Mouse (Mus musculus): ENCODE measurements around the gene Tmed1.
A peak's percentile ranks its signal among the peaks of the same experiment; 100 is the strongest.
"Not testable (repeated sequence)": the region's sequence is repeated elsewhere in the genome, so short reads cannot be mapped to it uniquely, and the experiment has no call there.

The Tmed1 gene

GRCm38 (mm10) chr9:21509772-21510688 lies at the start of gene Tmed1:
Gene Tmed1, minus strand, starts transcription at chr9:21510252.
- DNase-seq (ENCODE audit: low spot score in 2 of 2), result peak; percentile 71 to 75

GRCm38 (mm10) chr9:21559151-21559550 lies 49.1 kb upstream of the Tmed1 start:
- no peak for DNase-seq (ENCODE audit: low spot score in 2 of 2)

DNA sequence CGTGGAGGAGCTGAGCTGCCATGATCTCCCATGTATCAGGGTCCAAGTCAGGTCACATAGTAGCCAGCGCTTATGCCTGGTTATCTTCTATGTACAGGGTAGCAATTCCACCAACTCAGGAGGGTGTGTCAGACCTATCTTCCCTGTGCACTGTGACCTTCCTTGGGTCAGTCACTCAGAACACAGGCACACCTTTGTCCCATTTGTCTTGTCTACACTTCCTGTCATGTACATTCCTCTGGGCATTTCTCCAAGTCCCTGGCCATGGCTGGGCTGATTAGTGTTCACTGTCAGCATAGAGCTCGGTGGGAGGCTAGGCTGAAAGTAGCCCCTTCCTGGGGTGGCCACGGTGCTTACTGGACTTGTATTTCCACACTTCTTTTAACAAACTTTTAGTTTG lies 48.3 kb upstream of the Tmed1 start:
- no peak for DNase-seq (ENCODE audit: low spot score in 2 of 2)

DNA sequence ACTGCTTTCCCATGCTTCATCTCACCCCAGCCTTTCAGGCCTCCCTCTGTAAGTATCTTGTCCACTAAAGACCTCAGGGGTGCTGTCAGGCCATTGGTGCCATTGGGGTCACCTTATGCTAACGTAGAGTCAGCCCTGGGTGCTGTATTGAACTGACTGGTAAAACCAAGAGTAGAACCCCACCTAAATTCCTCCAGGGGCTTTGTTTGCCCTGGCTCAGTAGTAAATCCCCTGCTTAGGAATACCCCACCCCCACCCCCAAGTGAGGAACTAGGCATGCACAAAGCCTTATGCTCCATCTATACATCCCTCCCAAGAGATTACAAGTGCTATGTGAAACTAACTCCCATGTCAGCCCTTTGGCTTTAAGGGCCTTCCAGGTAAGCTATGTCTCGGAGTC lies 47.5 kb upstream of the Tmed1 start:
- DNase-seq (ENCODE audit: low spot score in 2 of 2), result no peak

DNA sequence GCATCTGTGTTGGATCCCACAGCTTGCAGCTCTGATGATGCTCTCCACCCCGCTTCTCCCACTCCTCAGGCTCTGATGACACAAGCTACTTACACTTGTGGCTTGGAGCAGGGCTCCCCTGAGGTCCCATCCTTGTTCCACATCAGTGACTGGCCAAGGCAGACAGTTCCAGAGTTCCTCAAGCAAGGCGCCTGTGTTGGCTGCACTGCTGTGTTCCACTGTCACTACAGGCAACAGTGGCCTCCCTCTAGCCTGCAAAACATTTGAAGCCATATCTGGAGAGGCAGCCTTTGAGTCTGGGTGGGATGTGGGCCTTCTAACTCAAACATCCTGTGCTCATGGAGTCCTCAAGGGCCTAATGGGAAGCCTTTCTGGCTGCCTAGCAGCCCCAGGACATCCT lies 46.9 kb upstream of the Tmed1 start:
- DNase-seq (ENCODE audit: low spot score in 2 of 2), result no peak

GRCm38 (mm10) chr9:21555198-21555742 lies 45.2 kb upstream of the Tmed1 start:
- no peak for DNase-seq (ENCODE audit: low spot score in 2 of 2)

- DNase-seq (ENCODE audit: low spot score in 2 of 2), result no peak
Measured at GRCm38 (mm10) chr9:21553607-21554273, 43.7 kb upstream of the Tmed1 start.

DNA sequence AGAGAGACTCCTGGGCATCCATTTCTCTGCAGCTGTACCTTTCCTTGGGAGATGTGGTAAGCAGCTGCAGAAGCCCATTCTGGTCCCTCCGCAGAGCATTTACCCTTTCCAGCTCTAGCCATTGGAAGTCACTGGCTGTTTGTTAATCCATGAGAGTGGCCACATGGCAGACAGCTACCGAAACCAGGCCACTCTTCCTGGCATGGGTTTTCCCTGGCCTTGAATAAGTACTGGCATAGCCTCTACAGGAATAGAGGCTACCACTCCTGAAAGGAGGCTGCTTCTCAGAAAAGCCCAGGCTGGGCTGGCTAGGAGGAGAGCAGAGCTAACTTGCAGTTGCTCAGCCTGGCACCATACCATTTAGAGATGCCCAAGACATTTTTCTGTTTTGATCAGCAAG lies 41.0 kb upstream of the Tmed1 start:
- DNase-seq (ENCODE audit: low spot score in 2 of 2), result no peak

DNA sequence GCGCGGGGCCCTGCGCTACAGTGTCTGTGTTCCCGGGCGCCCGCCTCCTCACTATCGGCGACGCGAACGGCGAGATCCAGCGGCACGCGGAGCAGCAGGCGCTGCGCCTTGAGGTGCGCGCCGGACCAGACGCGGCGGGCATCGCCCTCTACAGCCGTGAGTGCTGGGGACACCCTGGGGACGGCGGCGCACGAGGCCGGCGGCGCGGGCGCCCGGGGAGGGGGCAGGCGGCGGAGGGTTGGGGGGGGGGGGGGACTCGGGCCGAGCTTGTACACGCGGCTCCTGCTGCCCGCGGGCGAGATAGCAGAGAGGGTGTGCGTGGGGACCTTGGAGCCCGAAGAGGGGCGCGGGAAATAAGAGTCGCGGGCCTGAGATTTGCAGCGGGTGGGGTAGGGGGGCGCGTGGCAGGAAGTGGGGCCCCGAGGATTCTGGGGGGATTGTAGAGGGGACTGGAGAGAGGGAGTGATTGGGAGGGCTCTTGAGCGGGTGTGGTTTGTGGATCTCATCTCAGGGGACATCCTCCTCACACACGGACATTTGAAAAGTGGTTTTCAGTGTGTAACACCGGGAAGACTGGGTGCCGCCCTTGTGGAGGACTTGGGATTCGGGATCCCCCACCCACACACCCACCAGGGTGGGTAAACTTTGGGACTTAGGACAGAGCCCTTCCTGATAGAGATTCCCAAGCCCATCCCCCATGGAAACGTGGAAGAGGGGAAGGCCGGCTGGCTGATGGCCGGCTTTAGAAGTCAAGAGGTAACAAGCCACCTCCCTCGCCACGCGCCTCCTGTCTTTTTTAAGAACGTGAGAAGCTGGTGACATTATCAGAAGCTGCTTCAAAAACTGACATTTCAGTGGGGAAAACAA lies 37.3 kb upstream of the Tmed1 start:
- DNase-seq (ENCODE audit: low spot score in 2 of 2), result peak; percentile 47 to 51

GRCm38 (mm10) chr9:21546789-21547074 lies 36.7 kb upstream of the Tmed1 start, which contains the start of gene Carm1:
Gene Carm1, plus strand, starts transcription at chr9:21546894.
- peak; percentile 61 to 65 for DNase-seq (ENCODE audit: low spot score in 2 of 2)

DNA sequence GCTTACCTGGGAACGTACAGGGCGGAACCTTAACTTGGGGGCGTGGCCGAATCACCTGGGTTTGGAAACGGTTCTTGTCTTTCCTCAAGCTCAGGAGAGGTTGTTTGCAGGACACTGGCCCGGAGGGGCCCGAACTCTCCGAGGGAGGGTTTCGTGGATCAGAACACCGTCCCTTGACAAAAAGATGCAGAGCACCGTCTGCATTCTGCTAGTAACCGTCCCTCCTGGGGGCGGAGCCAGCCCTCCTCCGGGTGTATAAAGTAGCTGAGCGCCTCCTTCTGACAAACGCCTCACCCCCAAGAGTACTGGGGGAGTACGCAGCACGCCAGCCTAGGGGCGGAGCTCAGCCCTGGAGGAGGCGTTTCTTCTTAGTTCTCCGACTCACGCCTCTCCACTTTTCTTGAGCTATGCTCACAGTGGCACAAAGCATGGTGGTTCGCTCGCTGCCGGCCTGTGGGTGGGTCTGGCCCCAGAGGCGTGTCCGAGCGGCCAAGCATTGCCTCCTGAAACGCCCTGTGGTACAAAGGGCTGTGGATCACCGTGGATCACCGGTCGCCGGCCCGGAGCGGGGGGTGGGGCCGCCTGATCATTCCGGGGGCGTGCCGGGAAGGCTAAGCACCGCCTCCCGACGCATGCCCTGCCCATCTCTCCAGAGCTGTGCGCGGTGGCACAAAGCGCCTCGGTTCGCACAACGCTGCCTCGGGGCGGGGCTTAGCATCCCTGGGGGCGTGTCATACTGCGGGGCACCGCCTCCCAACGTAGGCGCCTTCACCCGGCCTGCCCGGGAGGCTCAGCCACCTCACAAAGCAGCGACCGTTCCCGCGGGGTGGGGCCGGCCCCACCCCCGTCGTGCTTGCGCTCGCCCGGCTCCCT lies 36.1 kb upstream of the Tmed1 start:
- DNase-seq (ENCODE audit: low spot score in 2 of 2), result peak; percentile 99 to 100

- DNase-seq (ENCODE audit: low spot score in 2 of 2), result no peak
Measured at GRCm38 (mm10) chr9:21545351-21545915, 35.4 kb upstream of the Tmed1 start.

GRCm38 (mm10) chr9:21542001-21542400 lies 31.9 kb upstream of the Tmed1 start:
- not testable (repeated sequence) for DNase-seq (ENCODE audit: low spot score in 2 of 2)

DNA sequence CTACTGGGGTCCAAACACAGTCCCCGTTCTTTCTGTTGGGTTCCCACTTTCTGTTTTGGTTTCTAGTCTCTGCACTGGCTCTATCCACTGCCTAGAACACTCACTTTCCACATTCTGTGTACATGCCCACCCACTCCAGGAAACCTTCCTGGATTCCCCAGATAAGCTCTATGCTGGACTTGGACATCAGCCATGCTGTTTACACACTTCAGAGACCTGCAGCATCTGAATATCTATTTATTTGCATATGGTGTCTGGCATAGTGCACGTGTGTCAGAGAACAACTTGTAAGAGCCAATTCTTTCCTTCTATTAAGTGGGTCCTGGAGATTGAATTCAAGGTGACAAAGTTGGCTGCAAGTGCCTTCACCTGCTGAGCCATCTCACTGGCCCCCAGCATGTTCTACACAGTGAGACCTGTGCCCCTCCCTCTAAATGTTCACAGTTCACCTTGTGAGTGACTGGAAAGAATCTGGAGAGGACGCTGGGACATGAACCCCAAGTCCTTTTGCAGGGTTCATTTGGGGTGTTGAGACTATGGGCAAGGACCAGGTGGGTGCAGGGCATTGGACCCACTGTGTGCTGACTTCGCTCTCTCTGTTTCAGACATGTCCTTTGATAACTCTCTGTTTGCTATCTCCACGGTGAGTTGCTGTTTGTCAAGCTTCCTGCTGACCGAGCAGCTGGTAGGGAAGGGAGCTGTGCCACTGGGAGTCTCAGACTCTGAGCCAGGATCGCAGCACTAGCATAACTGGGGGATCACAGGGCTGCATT lies 30.1 kb upstream of the Tmed1 start:
- no peak for DNase-seq (ENCODE audit: low spot score in 2 of 2)

- DNase-seq (ENCODE audit: low spot score in 2 of 2), result no peak
Measured at GRCm38 (mm10) chr9:21537009-21537408, 27.0 kb upstream of the Tmed1 start.

GRCm38 (mm10) chr9:21536501-21536900 lies 26.4 kb upstream of the Tmed1 start:
- no peak for DNase-seq (ENCODE audit: low spot score in 2 of 2)

GRCm38 (mm10) chr9:21527917-21528324 lies 17.9 kb upstream of the Tmed1 start:
- DNase-seq (ENCODE audit: low spot score in 2 of 2), result no peak

DNA sequence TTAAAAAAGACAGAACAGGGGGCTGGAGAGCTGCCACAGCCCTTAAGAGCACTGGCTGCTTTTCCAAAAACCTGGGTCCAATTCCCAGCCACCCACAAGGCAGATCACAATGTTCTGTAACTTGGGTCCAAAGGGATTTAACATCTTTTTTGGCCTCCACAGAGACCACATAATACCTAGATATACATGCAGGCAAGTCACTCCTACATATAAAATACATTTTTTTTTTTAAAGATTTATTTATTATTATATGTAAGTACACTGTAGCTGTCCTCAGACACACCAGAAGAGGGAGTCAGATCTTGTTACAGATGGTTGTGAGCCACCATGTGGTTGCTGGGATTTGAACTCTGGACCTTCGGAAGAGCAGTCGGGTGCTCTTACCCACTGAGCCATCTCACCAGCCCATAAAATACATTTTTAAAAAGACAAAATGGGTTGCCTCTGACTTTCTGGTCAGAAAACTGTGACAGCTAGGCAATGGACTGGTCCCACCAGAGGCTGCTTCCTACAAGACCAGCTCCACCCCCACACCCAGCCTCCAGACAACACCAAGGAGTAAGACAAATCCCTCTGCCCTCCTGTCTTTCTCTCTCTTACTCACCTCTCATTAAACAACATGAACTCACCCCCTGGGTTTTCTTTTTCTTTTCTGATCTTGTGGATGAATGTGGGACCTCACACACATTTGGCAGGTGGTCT lies 17.2 kb upstream of the Tmed1 start:
- DNase-seq (ENCODE audit: low spot score in 2 of 2), result no peak

DNA sequence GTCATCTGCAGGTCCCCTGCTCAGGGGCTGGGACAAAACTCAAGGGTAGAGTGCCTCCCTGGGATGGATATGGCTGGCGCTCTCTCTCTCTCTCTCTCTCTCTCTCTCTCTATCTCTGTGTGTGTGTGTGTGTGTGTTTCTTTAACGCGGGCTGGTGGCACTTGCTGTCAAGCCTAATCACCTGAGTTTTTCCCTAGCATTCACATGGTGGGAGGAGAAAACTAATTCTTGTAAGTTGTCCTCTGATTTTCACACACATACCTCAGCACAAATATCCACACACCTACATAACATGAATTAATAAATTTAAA lies 16.5 kb upstream of the Tmed1 start:
- no peak for DNase-seq (ENCODE audit: low spot score in 2 of 2)
